Mouse (Mus musculus): ENCODE data around the gene Zfp553.

- TF ChIP-seq CTCF (IDR thresholded peaks at IDR 0.05; ENCODE audit: borderline replicate concordance, insufficient read depth, low read depth, low read length) (no peak), POLR2A (IDR thresholded peaks at IDR 0.05; ENCODE audit: borderline replicate concordance, insufficient read depth, low read length) (no peak)
Observed at GRCm38 (mm10) chr7:127192989-127193388, 39.9 kb upstream of the Zfp553 start.
